Mouse (Mus musculus) heart, embryonic 12.5 days (tissue): Measurements from ENCODE around the gene Thsd4. TPM values are rescaled to one million over a fixed set of nuclear protein-coding genes. Genes with fewer than 3 reads are reported as not detected.
"Not testable (repeated sequence)": the region's sequence is repeated elsewhere in the genome, so short reads cannot be mapped to it uniquely, and the experiment has no call there.

Source experiments
- ATAC-seq: fragments of 200-750 bp; cut with Nextera tagmentation; 2 replicates; pipeline ENCODE4 v1.8.0; 2017; ENCODE audit warnings: moderate TSS enrichment, moderate library complexity; ENCODE audit not compliant: insufficient number of reproducible peaks, low FRiP score
- H3K27ac ChIP-seq: fragments of 300-500 bp; sonication (generic); 2 replicates; pipeline ENCODE4 v1.5.1; 2016; ENCODE audit warnings: mild to moderate bottlenecking, moderate library complexity; ENCODE audit not compliant: poor library complexity, severe bottlenecking
- H3K27me3 ChIP-seq: fragments of 300-500 bp; sonication (generic); replicated peaks from 2 replicates; pipeline ENCODE4 v1.6.1; 2016; ENCODE audit warnings: mild to moderate bottlenecking, moderate library complexity
- H3K36me3 ChIP-seq: fragments of 300-500 bp; sonication (generic); 2 replicates; pipeline ENCODE4 v1.6.1; 2016; ENCODE audit warnings: mild to moderate bottlenecking, moderate library complexity
- H3K4me1 ChIP-seq: fragments of 300-500 bp; sonication (generic); replicated peaks from 2 replicates; pipeline ENCODE4 v1.6.1; 2016; ENCODE audit warnings: mild to moderate bottlenecking
- H3K4me2 ChIP-seq: fragments of 300-500 bp; sonication (generic); 2 replicates; pipeline ENCODE4 v1.6.1; 2016; ENCODE audit warnings: mild to moderate bottlenecking, moderate library complexity
- H3K4me3 ChIP-seq: fragments of 300-500 bp; sonication (generic); 2 replicates; pipeline ENCODE4 v1.5.1; 2016; ENCODE audit warnings: mild to moderate bottlenecking
- H3K9ac ChIP-seq: fragments of 300-500 bp; sonication (generic); 2 replicates; pipeline ENCODE4 v1.6.1; 2016; ENCODE audit warnings: mild to moderate bottlenecking, moderate library complexity
- H3K9me3 ChIP-seq: fragments of 300-500 bp; sonication (generic); replicated peaks from 2 replicates; pipeline ENCODE4 v1.6.1; 2016; ENCODE audit warnings: mild to moderate bottlenecking, moderate library complexity
- WGBS: fragments of 180-500 bp; shearing (Covaris S2); methylation state at CpG from one replicate; pipeline ENCODE4 v1.1.7; 2016; 5-methylcytosine and 5-hydroxymethylcytosine counted together
- polyA plus RNA-seq: library from polyadenylated mRNA; unstranded; fragments of >200 nt; fragmentation: Nextera tagmentation; extraction: Ambion mirVana; gene quantifications from 2 replicates; pipeline ENCODE4 v1.2.1, GENCODE M21; 2016

Gene Thsd4
- polyA plus RNA-seq, 1 experiment from 2014 or later = 12.4 TPM

DNA sequence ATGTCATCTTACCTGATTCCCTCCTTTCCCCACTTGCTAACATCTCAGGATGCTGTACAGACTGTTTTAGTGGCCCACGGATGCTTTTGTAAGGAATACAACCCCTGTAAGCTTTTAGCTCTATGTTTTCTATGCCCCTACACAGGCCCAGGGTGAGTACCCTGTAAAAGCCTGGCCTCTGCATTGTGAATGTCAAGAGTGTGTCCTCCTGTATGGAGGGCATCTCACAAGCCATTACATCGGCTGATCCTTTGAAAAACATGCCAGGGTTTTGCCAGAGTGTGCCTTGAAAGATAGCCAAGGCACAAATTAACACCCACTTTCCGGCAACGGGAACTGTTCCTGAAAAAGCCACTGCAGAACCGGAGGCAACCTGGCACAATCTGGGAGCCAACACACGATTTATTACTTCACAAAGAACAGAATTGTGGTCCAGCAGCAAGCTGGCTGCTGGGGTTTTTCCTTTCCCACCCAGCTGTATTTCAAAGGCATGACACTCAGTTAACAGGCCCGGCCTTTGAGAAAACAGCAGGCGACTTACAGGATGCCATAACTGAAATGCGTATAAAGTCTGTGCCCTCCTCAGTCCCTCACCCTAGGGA lies 349.3 kb downstream of the Thsd4 start:
- H3K4me1 ChIP-seq, H3K4me2 ChIP-seq, H3K4me3 ChIP-seq, H3K27ac ChIP-seq, H3K9me3 ChIP-seq, ATAC-seq, H3K36me3 ChIP-seq, H3K27me3 ChIP-seq, H3K9ac ChIP-seq: not testable (repeated sequence)
- 60% methylated on average over 9 of the region's 9 CpGs for WGBS

DNA sequence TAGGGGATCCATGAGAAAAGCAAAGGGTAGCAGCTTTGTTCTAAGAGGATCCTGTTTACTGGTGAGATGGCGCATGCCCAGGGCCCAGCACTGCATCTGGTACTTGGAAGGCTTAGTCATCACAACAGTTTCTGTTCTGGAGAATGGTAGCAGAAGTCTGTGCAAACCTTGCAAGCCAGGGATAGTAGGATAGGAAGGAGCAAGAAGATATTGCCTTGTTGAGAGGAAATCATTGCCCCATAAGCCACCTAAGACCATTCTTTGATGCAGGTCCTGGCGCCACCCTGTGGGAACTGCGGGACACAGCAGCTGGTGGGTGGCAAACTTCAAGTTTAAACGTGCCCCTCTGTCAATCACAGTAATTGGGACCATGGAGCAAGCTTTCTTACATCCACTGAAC lies 354.9 kb downstream of the Thsd4 start:
- Histone ChIP-seq H3K4me1 (no peaks in the 10 kb centered on the region), H3K9me3 (no peaks in the 10 kb centered on the region), H3K4me3 (no peak overlapping the region), H3K36me3 (no peaks in the 10 kb centered on the region), H3K27ac (no peak overlapping the region), H3K9ac (no peak overlapping the region), H3K27me3 (no peaks in the 10 kb centered on the region), H3K4me2 (no peak overlapping the region)
- 85% methylated on average over 4 of the region's 4 CpGs for WGBS
- no peak for ATAC-seq

DNA sequence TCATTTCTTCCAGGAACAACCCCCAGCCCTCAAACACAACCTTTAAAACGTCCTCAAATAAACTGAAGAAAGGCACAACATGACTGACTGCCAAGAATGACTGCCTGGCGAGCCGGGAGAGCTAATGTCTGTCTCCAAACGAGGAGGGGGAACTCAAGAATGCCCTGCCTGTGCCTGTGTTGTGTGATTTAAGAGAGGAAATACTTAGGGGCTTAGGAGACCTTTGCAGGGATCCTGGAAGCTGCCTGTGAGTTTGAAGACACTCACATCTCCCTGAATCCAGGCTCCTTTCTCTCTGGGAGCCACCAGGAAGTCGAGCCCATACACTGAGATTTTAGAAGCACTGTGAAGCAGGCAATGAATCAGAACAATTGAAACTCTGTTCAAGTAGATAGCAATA lies 361.0 kb downstream of the Thsd4 start:
- H3K4me1 ChIP-seq = peaks cover 6% of the 10 kb centered on the region; the same call in 1 of the 2 replicates
- no peaks in the 10 kb centered on the region for H3K9me3 ChIP-seq
- WGBS = 45% methylated on average over 5 of the region's 5 CpGs
- no peak overlapping the region for H3K27ac ChIP-seq
- no peaks in the 10 kb centered on the region for H3K36me3 ChIP-seq
- H3K9ac ChIP-seq = no peak overlapping the region
- H3K4me2 ChIP-seq = no peak overlapping the region
- H3K27me3 ChIP-seq = no peaks in the 10 kb centered on the region
- ATAC-seq = no peak
- H3K4me3 ChIP-seq = no peak overlapping the region

DNA sequence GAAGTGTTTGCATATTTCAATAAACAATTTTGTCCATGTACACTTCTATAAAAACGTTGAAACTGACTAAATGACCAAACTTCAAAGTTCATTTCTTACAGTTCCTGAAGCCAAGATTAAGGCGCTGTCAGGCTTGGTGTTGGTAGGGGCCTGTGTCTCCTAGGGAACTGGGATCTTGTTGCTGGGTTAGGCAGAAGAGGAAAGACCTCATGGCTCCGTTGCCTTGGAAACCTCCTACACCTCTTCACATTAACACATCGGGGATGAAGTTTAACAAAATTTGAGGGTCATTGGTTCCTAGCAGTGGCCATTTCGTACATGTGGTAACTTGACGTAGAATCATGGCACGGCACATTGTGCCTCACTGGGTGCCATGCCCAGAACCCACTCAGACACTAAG lies 361.7 kb downstream of the Thsd4 start:
- no peaks in the 10 kb centered on the region for H3K9me3 ChIP-seq
- H3K36me3 ChIP-seq = no peaks in the 10 kb centered on the region
- H3K4me2 ChIP-seq = no peak overlapping the region
- H3K4me3 ChIP-seq = no peak overlapping the region
- H3K4me1 ChIP-seq = peaks cover 6% of the 10 kb centered on the region; the same call in 1 of the 2 replicates
- no peak overlapping the region for H3K9ac ChIP-seq
- no peak for ATAC-seq
- H3K27me3 ChIP-seq = no peaks in the 10 kb centered on the region
- WGBS = 79% methylated on average over 7 of the region's 7 CpGs
- H3K27ac ChIP-seq = no peak overlapping the region

DNA sequence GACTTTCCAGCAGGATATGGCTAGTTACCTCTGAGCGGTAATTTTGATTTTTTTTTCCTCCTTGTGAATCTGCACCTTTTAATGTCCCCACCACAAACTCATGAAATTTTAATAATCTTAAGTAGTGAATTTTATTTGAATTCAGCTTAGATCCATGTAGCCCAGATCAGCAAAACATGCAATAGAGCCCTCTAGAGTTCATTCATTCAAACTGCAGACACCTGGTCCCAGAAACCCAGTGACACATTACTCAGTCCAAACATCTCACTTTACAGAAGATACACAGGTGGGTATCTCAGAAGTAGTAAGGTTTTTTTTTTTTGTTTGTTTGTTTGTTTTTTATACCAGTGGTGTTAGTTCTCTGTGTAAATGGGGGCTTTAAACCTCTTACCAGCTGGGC lies 368.9 kb downstream of the Thsd4 start:
- Histone ChIP-seq H3K27me3 (no peaks in the 10 kb centered on the region), H3K4me3 (no peak overlapping the region), H3K36me3 (no peaks in the 10 kb centered on the region), H3K4me1 (no peaks in the 10 kb centered on the region), H3K27ac (no peak overlapping the region), H3K4me2 (no peak overlapping the region), H3K9me3 (peaks cover 3% of the 10 kb centered on the region; the same call in 1 of the 2 replicates), H3K9ac (no peak overlapping the region)
- 90% methylated on average over 1 of the region's 1 CpGs for WGBS
- ATAC-seq = no peak

DNA sequence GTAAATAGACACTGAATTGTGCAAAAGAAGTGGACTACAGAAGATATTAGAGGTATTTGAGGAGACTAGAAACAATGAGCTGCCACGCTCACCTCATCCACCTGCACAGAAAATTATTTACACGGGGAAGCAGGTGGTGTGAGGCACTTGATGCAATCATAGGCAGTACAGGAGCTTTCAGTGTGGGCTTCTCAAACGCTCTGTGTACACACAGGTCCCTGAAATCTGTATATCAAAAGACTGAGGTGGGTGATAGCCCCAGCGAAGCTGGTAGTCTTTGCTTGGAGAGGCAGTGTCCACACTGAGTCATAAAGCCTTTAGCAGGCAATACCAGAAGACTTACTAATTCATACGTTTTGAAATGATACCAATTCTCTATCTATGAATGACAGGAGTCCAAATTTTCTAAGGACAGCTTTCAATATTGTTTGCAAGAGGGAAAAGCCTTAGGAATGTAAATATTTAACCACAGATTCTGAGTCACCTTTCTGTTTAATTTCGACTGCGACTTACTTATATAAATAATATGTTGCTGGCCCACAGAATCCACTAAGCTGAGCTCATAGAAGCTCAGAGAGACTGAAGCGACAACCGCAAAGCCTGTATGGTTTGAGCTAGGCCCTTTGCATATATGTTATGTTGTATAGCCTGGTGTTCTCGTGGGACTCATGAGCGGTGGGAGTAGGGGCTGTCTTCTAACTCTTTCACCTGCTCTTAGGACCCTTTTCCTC lies 369.8 kb downstream of the Thsd4 start:
- H3K4me2 ChIP-seq = no peak overlapping the region
- H3K4me3 ChIP-seq = no peak overlapping the region
- H3K4me1 ChIP-seq = no peaks in the 10 kb centered on the region
- no peak overlapping the region for H3K9ac ChIP-seq
- no peak for ATAC-seq
- peaks cover 3% of the 10 kb centered on the region; the same call in 1 of the 2 replicates for H3K9me3 ChIP-seq
- no peaks in the 10 kb centered on the region for H3K36me3 ChIP-seq
- H3K27me3 ChIP-seq = no peaks in the 10 kb centered on the region
- WGBS = 84% methylated on average over 11 of the region's 11 CpGs
- no peak overlapping the region for H3K27ac ChIP-seq

DNA sequence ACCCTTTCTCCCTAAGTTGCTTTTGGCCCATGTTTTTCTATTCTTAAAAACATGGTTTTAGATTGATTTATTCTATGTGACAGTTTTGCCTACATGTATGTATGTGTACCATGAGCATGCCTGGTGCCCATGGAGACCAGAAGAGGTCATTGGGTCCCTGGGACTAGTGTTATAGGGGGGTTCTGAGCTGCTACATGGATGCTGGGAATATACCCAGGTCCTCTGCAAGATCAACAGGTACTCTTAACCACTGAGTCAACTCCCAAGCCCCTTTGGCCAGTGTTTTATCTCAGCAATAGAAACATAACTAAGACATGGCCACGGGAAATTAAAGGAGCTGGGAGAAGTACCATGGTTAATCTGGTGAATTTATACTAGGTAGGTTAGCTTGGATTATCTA lies 371.3 kb downstream of the Thsd4 start:
- Histone ChIP-seq H3K9me3 (peaks cover 3% of the 10 kb centered on the region; the same call in 1 of the 2 replicates), H3K9ac (no peak overlapping the region), H3K27me3 (no peaks in the 10 kb centered on the region), H3K4me2 (no peak overlapping the region), H3K36me3 (no peaks in the 10 kb centered on the region), H3K4me3 (no peak overlapping the region), H3K27ac (no peak overlapping the region), H3K4me1 (no peaks in the 10 kb centered on the region)
- WGBS = 83% methylated on average over 1 of the region's 1 CpGs
- no peak for ATAC-seq

DNA sequence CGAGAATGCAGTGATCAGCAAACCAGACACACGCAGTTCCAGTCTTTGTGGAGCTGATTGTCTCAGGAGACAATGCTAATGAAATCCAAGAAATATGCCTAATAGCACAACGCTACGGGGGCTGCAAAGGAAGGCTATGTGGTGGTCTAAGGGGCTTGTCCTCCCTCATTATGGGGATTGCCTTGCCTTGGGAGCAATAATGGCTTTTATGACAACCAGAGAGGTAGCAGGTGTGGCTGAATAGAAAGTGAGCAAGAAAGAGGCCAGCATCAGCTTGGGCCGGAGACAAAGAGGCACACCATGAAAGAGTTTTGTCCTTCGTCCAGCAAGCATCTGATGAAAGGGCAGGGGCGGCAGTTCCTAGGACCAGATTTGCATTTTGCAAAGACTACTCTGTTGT lies 372.9 kb downstream of the Thsd4 start:
- H3K9ac ChIP-seq = no peak overlapping the region
- 85% methylated on average over 7 of the region's 7 CpGs for WGBS
- no peak for ATAC-seq
- no peak overlapping the region for H3K27ac ChIP-seq
- H3K36me3 ChIP-seq = no peaks in the 10 kb centered on the region
- no peaks in the 10 kb centered on the region for H3K27me3 ChIP-seq
- no peak overlapping the region for H3K4me2 ChIP-seq
- H3K4me3 ChIP-seq = no peak overlapping the region
- H3K9me3 ChIP-seq = peaks cover 3% of the 10 kb centered on the region; the same call in 1 of the 2 replicates
- H3K4me1 ChIP-seq = no peaks in the 10 kb centered on the region

DNA sequence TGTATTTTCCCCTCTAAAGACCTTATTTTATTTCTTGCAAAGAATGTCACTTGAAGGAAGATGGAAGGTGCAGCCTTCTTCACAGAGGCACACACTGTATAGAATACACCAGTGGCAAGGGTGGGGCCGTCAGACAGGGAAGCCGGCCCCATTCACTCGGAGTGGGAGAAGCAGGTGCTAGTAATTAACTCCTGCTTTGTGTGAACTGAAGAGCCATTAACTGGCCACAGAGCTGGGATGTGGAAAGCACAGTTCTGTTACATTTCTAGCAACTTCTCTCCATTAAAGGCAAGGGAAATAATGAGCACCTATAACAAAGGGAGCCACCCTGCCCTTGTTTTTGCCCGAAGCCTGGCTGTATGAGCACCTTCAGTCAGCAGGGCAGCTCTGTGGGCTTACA lies 374.4 kb downstream of the Thsd4 start:
- no peak overlapping the region for H3K4me2 ChIP-seq
- H3K4me1 ChIP-seq = no peaks in the 10 kb centered on the region
- H3K27me3 ChIP-seq = no peaks in the 10 kb centered on the region
- H3K9me3 ChIP-seq = peaks cover 1% of the 10 kb centered on the region; the same call in 1 of the 2 replicates
- no peak for ATAC-seq
- no peak overlapping the region for H3K9ac ChIP-seq
- no peaks in the 10 kb centered on the region for H3K36me3 ChIP-seq
- WGBS = 83% methylated on average over 4 of the region's 4 CpGs
- H3K27ac ChIP-seq = no peak overlapping the region
- no peak overlapping the region for H3K4me3 ChIP-seq

DNA sequence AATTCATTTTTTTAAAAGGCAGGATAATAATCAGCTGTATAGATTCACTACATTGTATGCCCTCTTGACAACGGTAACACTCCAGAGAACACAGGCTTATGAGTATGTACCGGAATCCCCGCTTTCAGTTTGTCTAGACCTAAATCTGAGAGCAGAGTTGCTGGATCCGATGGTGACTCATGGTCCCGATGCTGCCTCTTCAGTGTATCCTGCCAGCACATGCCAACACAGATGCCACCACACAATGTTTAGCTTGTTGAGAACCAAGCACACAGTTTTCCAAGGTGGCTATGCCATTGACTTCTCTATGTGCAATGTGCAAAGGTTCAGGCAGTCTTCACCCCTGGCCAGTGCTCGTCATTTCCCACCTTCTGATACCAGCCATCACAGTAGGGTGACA lies 378.0 kb downstream of the Thsd4 start:
- Histone ChIP-seq H3K4me2 (no peak overlapping the region), H3K27ac (no peak overlapping the region), H3K9ac (no peak overlapping the region), H3K9me3 (no peaks in the 10 kb centered on the region), H3K27me3 (no peaks in the 10 kb centered on the region), H3K4me3 (no peak overlapping the region), H3K36me3 (no peaks in the 10 kb centered on the region), H3K4me1 (peaks cover 15% of the 10 kb centered on the region)
- 90% methylated on average over 6 of the region's 6 CpGs for WGBS
- no peak for ATAC-seq

DNA sequence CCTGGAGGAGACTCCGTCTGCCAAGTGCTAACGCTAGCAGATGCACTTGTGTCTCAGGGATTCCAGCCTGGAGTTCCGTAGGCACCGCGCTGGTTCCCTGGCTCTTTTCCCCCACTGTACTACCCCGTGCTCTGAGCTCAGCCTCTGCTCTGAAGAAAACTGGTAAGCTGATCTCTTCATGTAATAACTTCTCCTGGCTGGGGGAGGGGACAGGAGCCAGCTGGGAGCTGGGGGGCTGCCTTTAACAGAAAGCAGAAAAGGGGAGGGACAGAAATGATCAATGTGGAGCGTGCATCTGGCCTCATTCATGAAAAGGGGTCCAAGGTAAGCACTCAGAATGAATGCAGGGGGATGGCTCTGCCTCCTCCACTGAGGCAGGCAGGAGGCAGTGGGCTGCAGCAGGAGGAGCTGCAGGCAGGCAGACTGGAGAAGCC lies 380.7 kb downstream of the Thsd4 start:
- Histone ChIP-seq H3K9ac (no peak overlapping the region), H3K9me3 (no peaks in the 10 kb centered on the region), H3K4me1 (peaks cover 20% of the 10 kb centered on the region), H3K4me2 (no peak overlapping the region), H3K27ac (no peak overlapping the region), H3K27me3 (no peaks in the 10 kb centered on the region), H3K4me3 (no peak overlapping the region), H3K36me3 (no peaks in the 10 kb centered on the region)
- no peak for ATAC-seq
- 50% methylated on average over 7 of the region's 7 CpGs for WGBS
